8 mouse cellular contexts compared by ENCODE assay signal in genomic region chr9:53975122-53975518, GRCm38 (mm10). TPM values are rescaled to one million over a fixed set of nuclear protein-coding genes. Genes with fewer than 3 reads are reported as not detected.
A peak's percentile ranks its signal among the peaks of the same experiment; 100 is the strongest.
DNase-seq lines count a peak whose midpoint lies in the region; ATAC-seq and TF ChIP-seq lines count a peak whose summit lies in the region.

Gene Elmod1, minus strand, starts transcription at chr9:53975301.

- no peaks in the 10 kb centered on the region for H3K9me3 ChIP-seq in heart, embryonic 15.5 days (replicated peaks)
- no peaks in the 10 kb centered on the region for H3K9me3 ChIP-seq in liver, embryonic 16.5 days (replicated peaks; ENCODE audit: control insufficient read depth, low read length)

- peak; percentile 70; the same call in 1 of the 2 replicates for ATAC-seq in heart, embryonic 15.5 days (replicated peaks; ENCODE audit: insufficient number of reproducible peaks, insufficient read depth, low FRiP score, low read depth)
- ATAC-seq in liver, embryonic 16.5 days (ENCODE audit: low read depth), result no peak

- peak within 1 kb of the TSS; percentile 51 for H3K4me3 ChIP-seq in heart, embryonic 15.5 days
- H3K4me3 ChIP-seq in layer of hippocampus, adult 2 months, result peak within 1 kb of the TSS; percentile 80
- peak within 1 kb of the TSS; percentile 34 for H3K4me3 ChIP-seq in liver, embryonic 16.5 days (ENCODE audit: low read depth, low read length)

- peak; percentile 19 for DNase-seq in thymus, postnatal 14 days
- no peak for DNase-seq in thymus, adult 18-20 months
- DNase-seq in cerebellum, postnatal 4 days (ENCODE audit: low spot score in 2 of 2), result peak; percentile 43 to 58
- DNase-seq in layer of hippocampus, adult 2 months (ENCODE audit: low spot score in 2 of 2), result peak; percentile 60 to 71
- peak; percentile 86 for DNase-seq in right cerebral cortex, adult 18-20 months
- no peak for DNase-seq in MN1 (ENCODE audit: low spot score)

- peaks cover 48% of the 10 kb centered on the region for H3K27me3 ChIP-seq in heart, embryonic 15.5 days
- peaks cover 32% of the 10 kb centered on the region for H3K27me3 ChIP-seq in liver, embryonic 16.5 days (ENCODE audit: control insufficient read depth, insufficient read depth, low read depth, low read length)

- H3K4me1 ChIP-seq in heart, embryonic 15.5 days (replicated peaks), result peaks cover 10% of the 10 kb centered on the region
- H3K4me1 ChIP-seq in liver, embryonic 16.5 days (ENCODE audit: control insufficient read depth, low read depth, low read length), result no peaks in the 10 kb centered on the region

- TF ChIP-seq CTCF in layer of hippocampus, adult 2 months (conservative IDR thresholded peaks at IDR 0.05), result peak; percentile 72

- no peaks in the 10 kb centered on the region for H3K36me3 ChIP-seq in heart, embryonic 15.5 days
- no peaks in the 10 kb centered on the region for H3K36me3 ChIP-seq in liver, embryonic 16.5 days (ENCODE audit: control insufficient read depth, insufficient read depth)

- H3K4me2 ChIP-seq in heart, embryonic 15.5 days, result peak within 1 kb of the TSS; percentile 82
- H3K4me2 ChIP-seq in liver, embryonic 16.5 days (ENCODE audit: low read depth, low read length), result peak within 1 kb of the TSS; percentile 47

- no peak within 1 kb of the TSS for H3K27ac ChIP-seq in heart, embryonic 15.5 days
- H3K27ac ChIP-seq in layer of hippocampus, adult 2 months, result peak within 1 kb of the TSS; percentile 98
- H3K27ac ChIP-seq in liver, embryonic 16.5 days (ENCODE audit: low read length), result no peak within 1 kb of the TSS

- 1% methylated on average over 35 of the region's 36 CpGs for WGBS in heart, embryonic 15.5 days
- under 1% methylated on average over 36 of the region's 36 CpGs for WGBS in liver, embryonic 16.5 days (ENCODE audit: insufficient replicate concordance)

- H3K9ac ChIP-seq in heart, embryonic 15.5 days, result no peak within 1 kb of the TSS
- no peak within 1 kb of the TSS for H3K9ac ChIP-seq in liver, embryonic 16.5 days (ENCODE audit: low read depth, low read length)

RNA-seq across cellular contexts. Expression of gene Elmod1, which starts in this region (rescaled TPM):
- polyA plus RNA-seq in heart, embryonic 15.5 days (2015; fragmentation: Nextera tagmentation; extraction: Ambion mirVana), result 0.11 and 0.28 TPM in 2 replicates
- total RNA-seq in layer of hippocampus, adult 2 months (2021), result 100 to 1,000 TPM; 237 to 243 TPM
- 0.12 TPM in 1 of 2 replicates, not detected in the other for polyA plus RNA-seq in liver, embryonic 16.5 days (2015; fragmentation: Nextera tagmentation; extraction: Ambion mirVana)

Comparison
In these comparisons a context has a peak if more than half of its experiments do, and no peak if none do; other contexts are left out.
1. DNase-seq: peak in thymus, postnatal 14 days (single experiment), cerebellum, postnatal 4 days (2 of 2), layer of hippocampus, adult 2 months (2 of 2) and right cerebral cortex, adult 18-20 months (single experiment); none in thymus, adult 18-20 months (0 of 2) and MN1 (single experiment).
2. Peak in ATAC-seq, H3K4me3 ChIP-seq and H3K4me2 ChIP-seq in heart, embryonic 15.5 days; RNA of the gene not detected or under 1 TPM.
3. Peak in every context shown above with its lines, with median percentiles within 50 percentile points of each other: H3K4me3 ChIP-seq.